Mouse (Mus musculus) MEL (cell line): ENCODE data around the gene Med9.

Experiments
- BHLHE40 ChIP-seq: IDR thresholded peaks from 2 replicates; pipeline ENCODE4 v1.6.1; 2012; ENCODE audit warnings: low read depth, mild to moderate bottlenecking, inconsistent platforms, low read length, improper control_type of control experiment, borderline replicate concordance
- CTCF ChIP-seq, 3 experiments: IDR thresholded peaks in 2 of 3; conservative IDR thresholded peaks in 1 of 3; 2 replicates each; pipeline ENCODE4 v1.5.1; 2011 to 2012; ENCODE audit warnings: low read length in 3 of 3, low read depth in 2 of 3, mild to moderate bottlenecking in 2 of 3, improper control_type of control experiment in 1 of 3, inconsistent platforms in 1 of 3, mixed read lengths in 1 of 3, moderate library complexity in 1 of 3; ENCODE audit not compliant: control insufficient read depth in 1 of 3, insufficient read depth in 1 of 3, poor library complexity in 1 of 3, severe bottlenecking in 1 of 3
- E2F4 ChIP-seq: IDR thresholded peaks from 2 replicates; pipeline ENCODE4 v1.6.1; 2011; ENCODE audit warnings: low read depth, low read length, improper control_type of control experiment, borderline replicate concordance
- MAFK ChIP-seq: IDR thresholded peaks from 2 replicates; pipeline ENCODE4 v1.6.1; 2011; ENCODE audit warnings: low read depth, mild to moderate bottlenecking, low read length, improper control_type of control experiment, borderline replicate concordance
- MAX ChIP-seq: IDR thresholded peaks from 2 replicates; pipeline ENCODE4 v1.6.1; 2011; ENCODE audit warnings: low read length, improper control_type of control experiment
- MAZ ChIP-seq: IDR thresholded peaks from 2 replicates; pipeline ENCODE4 v1.6.1; 2012; ENCODE audit warnings: low read depth, mild to moderate bottlenecking, inconsistent platforms, low read length, improper control_type of control experiment
- POLR2A ChIP-seq, 2 experiments: IDR thresholded peaks; 2 replicates each; pipeline ENCODE4 v1.6.1; 2011 to 2012; ENCODE audit warnings: low read length in 2 of 2, mild to moderate bottlenecking in 2 of 2, control low read depth in 1 of 2, improper control_type of control experiment in 1 of 2, low read depth in 1 of 2, moderate library complexity in 1 of 2; ENCODE audit not compliant: control insufficient read depth in 1 of 2, insufficient read depth in 1 of 2, poor library complexity in 1 of 2

GRCm38 (mm10) chr11:59963364-59964162, 15.6 kb downstream of the Med9 start:
- TF ChIP-seq MAX = no peak
- TF ChIP-seq CTCF (IDR thresholded peaks at IDR 0.05 in 2 of 3, conservative IDR thresholded peaks at IDR 0.05 in 1 of 3; ENCODE audit: control insufficient read depth in 1 of 3, insufficient read depth in 1 of 3, low read depth in 2 of 3, low read length in 3 of 3, poor library complexity in 1 of 3, severe bottlenecking in 1 of 3) = no peak
- TF ChIP-seq MAZ = no peak
- TF ChIP-seq POLR2A (IDR thresholded peaks at IDR 0.05; ENCODE audit: control insufficient read depth in 1 of 2, insufficient read depth in 1 of 2, low read depth in 1 of 2, low read length in 2 of 2, poor library complexity in 1 of 2) = no peak
- TF ChIP-seq E2F4 = no peak
- no peak for TF ChIP-seq BHLHE40
- no peak for TF ChIP-seq MAFK
